ENCODE assay signal across 14 mouse cellular contexts in the genomic region with DNA sequence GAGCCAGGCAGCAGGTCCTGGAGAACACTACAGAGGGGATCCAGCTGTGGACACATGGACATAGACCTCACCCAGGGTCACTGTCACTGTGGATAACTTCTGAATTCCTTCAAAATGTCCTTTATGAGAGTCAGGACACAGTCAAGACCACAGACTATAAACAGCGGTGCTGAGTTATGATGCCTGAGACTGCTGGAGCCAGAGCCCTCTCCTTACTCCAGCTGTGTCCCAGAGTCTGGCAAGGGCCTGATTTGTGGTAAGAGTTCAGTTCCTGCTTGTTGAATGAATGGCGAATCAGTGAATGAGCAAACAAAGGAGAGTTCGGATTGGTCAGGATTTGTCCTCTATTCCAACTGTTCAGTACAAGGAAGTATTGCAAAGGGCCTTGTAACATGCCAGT. TPM values are rescaled to one million over a fixed set of nuclear protein-coding genes. Genes with fewer than 3 reads are reported as not detected.
DNase-seq lines count a peak whose midpoint lies in the region; ATAC-seq and TF ChIP-seq lines count a peak whose summit lies in the region.
"Had no signal": no experiment of that assay in that cellular context is flagged by ENCODE, and none has a peak within 500 bp of the region (broad histone marks: within the 10 kb centered on the region; RNA-seq: fewer than 3 reads in every experiment).

No protein-coding gene starts in this region.

- ATAC-seq in kidney, embryonic 14.5 days (ENCODE audit: low FRiP score, low TSS enrichment) = peak; percentile 38; the same call in 1 of the 2 replicates
- no peak for ATAC-seq in megakaryocyte progenitor cell, adult 5-6 weeks (replicated peaks; ENCODE audit: poor library complexity)
- ATAC-seq: liver, embryonic 12.5 days; lung, postnatal 0 days had no signal

- H3K9ac ChIP-seq in kidney, embryonic 14.5 days (ENCODE audit: low read depth, low read length) = no peak overlapping the region
- H3K9ac ChIP-seq: embryonic facial prominence, embryonic 12.5 days; liver, embryonic 12.5 days had no signal

- peaks cover 4% of the 10 kb centered on the region for H3K4me1 ChIP-seq in kidney, embryonic 14.5 days (ENCODE audit: control insufficient read depth, insufficient read depth, low read length)
- H3K4me1 ChIP-seq: embryonic facial prominence, embryonic 12.5 days had no signal

- no peaks in the 10 kb centered on the region for H3K36me3 ChIP-seq in kidney, embryonic 14.5 days (ENCODE audit: control insufficient read depth, insufficient read depth, low read length)
- H3K36me3 ChIP-seq in myocyte (ENCODE audit: control insufficient read depth, insufficient read depth) = no peaks in the 10 kb centered on the region
- H3K36me3 ChIP-seq: embryonic facial prominence, embryonic 12.5 days; forebrain, embryonic 10.5 days; liver, embryonic 12.5 days had no signal

- H3K4me3 ChIP-seq in kidney, embryonic 14.5 days (ENCODE audit: low read length) = no peak overlapping the region
- no peak overlapping the region for H3K4me3 ChIP-seq in myocyte
- H3K4me3 ChIP-seq: embryonic facial prominence, embryonic 12.5 days; forebrain, embryonic 10.5 days; liver, embryonic 12.5 days had no signal

- no peaks in the 10 kb centered on the region for H3K79me2 ChIP-seq in myocyte (ENCODE audit: control insufficient read depth, insufficient read depth)

- TF ChIP-seq POLR2A in myocyte (IDR thresholded peaks at IDR 0.05; ENCODE audit: insufficient read length, low read depth) = peak; percentile 51

- H3K4me2 ChIP-seq in kidney, embryonic 14.5 days (replicated peaks; ENCODE audit: low read depth, low read length) = no peak overlapping the region
- peak overlapping the region; percentile 12 for H3K4me2 ChIP-seq in myocyte (ENCODE audit: low read depth)
- H3K4me2 ChIP-seq: embryonic facial prominence, embryonic 12.5 days; liver, embryonic 12.5 days; midbrain, embryonic 11.5 days had no signal

- no peaks in the 10 kb centered on the region for H3K27me3 ChIP-seq in kidney, embryonic 14.5 days (ENCODE audit: control insufficient read depth, insufficient read depth, low read length)
- no peaks in the 10 kb centered on the region for H3K27me3 ChIP-seq in myocyte (ENCODE audit: control insufficient read depth, insufficient read depth, insufficient read length)
- H3K27me3 ChIP-seq: embryonic facial prominence, embryonic 12.5 days; liver, embryonic 12.5 days had no signal

- no peak overlapping the region for H3ac ChIP-seq in myocyte (ENCODE audit: control insufficient read depth, insufficient read length)

- WGBS in kidney, embryonic 14.5 days = 73% methylated on average over 3 of the region's 3 CpGs

- intact Hi-C loops in gastrocnemius, postnatal 36 days (cut with DNase I) = no loop called here

- DNase-seq in 3T3-L1 (ENCODE audit: low read depth, low spot score) (peak; percentile 59), adipocyte (ENCODE audit: low spot score) (peak; percentile 72)
- DNase-seq in gastrocnemius, postnatal 36 days = no peak
- DNase-seq in left cerebral cortex, adult 8-10 months (ENCODE audit: low spot score in 2 of 2) = no peak
- DNase-seq: cerebellum, postnatal 25 days; retina, postnatal 1 day had no signal

- H3K9me3 ChIP-seq in kidney, embryonic 14.5 days (ENCODE audit: control insufficient read depth, low read length) = no peaks in the 10 kb centered on the region
- H3K9me3 ChIP-seq: embryonic facial prominence, embryonic 12.5 days; forebrain, embryonic 10.5 days; liver, embryonic 12.5 days had no signal

- H3K27ac ChIP-seq in kidney, embryonic 14.5 days (ENCODE audit: low read depth, low read length) = no peak overlapping the region
- H3K27ac ChIP-seq: embryonic facial prominence, embryonic 12.5 days; forebrain, embryonic 10.5 days; liver, embryonic 12.5 days had no signal

TF ChIP-seq in myocyte, 11 proteins besides CTCF, POLR2A, EP300 and RAD21:
- TF ChIP-seq TCF12 (IDR thresholded peaks at IDR 0.05; ENCODE audit: insufficient read depth, poor library complexity, severe bottlenecking) (no peak), E2F4 (IDR thresholded peaks at IDR 0.05; ENCODE audit: insufficient read depth) (no peak), REST (IDR thresholded peaks at IDR 0.05; ENCODE audit: insufficient read depth, insufficient read length) (no peak), SRF (IDR thresholded peaks at IDR 0.05; ENCODE audit: control insufficient read depth, insufficient read length, low read depth) (no peak), CEBPB (IDR thresholded peaks at IDR 0.05; ENCODE audit: insufficient read depth, poor library complexity, severe bottlenecking) (no peak), POLR2AphosphoS2 (IDR thresholded peaks at IDR 0.05; ENCODE audit: insufficient read length, low read depth) (peak; percentile 28), TCF3 (IDR thresholded peaks at IDR 0.05; ENCODE audit: insufficient read length, low read depth) (no peak), MAX (IDR thresholded peaks at IDR 0.05; ENCODE audit: low read depth) (no peak), MYOD1 (IDR thresholded peaks at IDR 0.05; ENCODE audit: control insufficient read depth in 1 of 3, insufficient read length in 2 of 3, low read depth in 2 of 3) (peak in 2 of 3 experiments; percentile 21 to 28), USF1 (IDR thresholded peaks at IDR 0.05; ENCODE audit: low read depth) (no peak), MYOG (IDR thresholded peaks at IDR 0.05; ENCODE audit: control insufficient read depth in 1 of 3, insufficient read depth in 1 of 3, insufficient read length in 2 of 3, low read depth in 2 of 3) (peak in 1 of 3 experiments; percentile 32)

RNA-seq across cellular contexts. Expression of gene Myh9, which starts 34.7 kb away (rescaled TPM):
- 43.8 and 72.3 TPM in 2 replicates for polyA plus RNA-seq in kidney, embryonic 14.5 days (2014; fragmentation: Nextera tagmentation; extraction: Ambion mirVana)
- polyA plus RNA-seq in myocyte (2012; fragmentation: generic; extraction: Trizol) = 466 TPM
- 167 and 191 TPM in 2 replicates for total RNA-seq in megakaryocyte progenitor cell, adult 5-6 weeks (2015)
- 238 and 338 TPM in 2 replicates for total RNA-seq in megakaryocyte progenitor cell, adult 5-6 weeks (2017)
- 10 to 100 TPM; 48.4 to 49.1 TPM for total RNA-seq in gastrocnemius, postnatal 36 days (2021)
- 10 to 100 TPM; 65.9 to 77.7 (median 71.1) TPM for total RNA-seq in left cerebral cortex, adult 8-10 months (2022)

RNA-seq across cellular contexts. Expression of gene Txn2, which starts 52.1 kb away (rescaled TPM):
- polyA plus RNA-seq in kidney, embryonic 14.5 days (2014; fragmentation: Nextera tagmentation; extraction: Ambion mirVana) = 269 and 294 TPM in 2 replicates
- polyA plus RNA-seq in myocyte (2012; fragmentation: generic; extraction: Trizol) = 383 TPM
- total RNA-seq in megakaryocyte progenitor cell, adult 5-6 weeks (2015) = 196 and 255 TPM in 2 replicates
- 44.4 and 60.6 TPM in 2 replicates for total RNA-seq in megakaryocyte progenitor cell, adult 5-6 weeks (2017)
- total RNA-seq in gastrocnemius, postnatal 36 days (2021) = 100 to 1,000 TPM; 207 to 218 TPM
- total RNA-seq in left cerebral cortex, adult 8-10 months (2022) = 100 to 1,000 TPM; 126 to 139 (median 131) TPM

Comparison
In these comparisons a context has a peak if more than half of its experiments do, and no peak if none do; other contexts are left out.
1. DNase-seq: peak in 3T3-L1 (single experiment) and adipocyte (single experiment); none in gastrocnemius, postnatal 36 days (0 of 2) and left cerebral cortex, adult 8-10 months (0 of 2).